26 mouse cellular contexts compared by ENCODE assay signal in the genomic region with DNA sequence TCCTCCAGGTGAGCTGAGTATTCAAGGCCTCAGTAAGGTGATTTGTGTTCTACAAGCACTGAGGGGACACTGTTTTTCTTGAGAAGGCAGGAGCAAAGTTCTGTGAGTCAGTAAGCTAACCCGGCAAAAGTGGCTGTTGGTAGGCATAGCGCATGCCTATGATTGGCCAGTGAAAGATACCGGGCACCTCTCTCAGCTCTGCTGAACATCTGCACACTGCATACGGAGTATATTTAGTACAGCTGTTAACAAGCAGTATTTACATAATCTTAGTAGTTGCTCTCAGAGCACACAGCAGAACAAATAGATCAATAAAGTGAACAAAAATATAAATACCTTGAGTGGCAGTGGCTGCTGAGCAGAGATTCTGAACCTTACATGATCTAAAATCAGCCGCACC. TPM values are rescaled to one million over a fixed set of nuclear protein-coding genes. Genes with fewer than 3 reads are reported as not detected.
DNase-seq lines count a peak whose midpoint lies in the region; ATAC-seq and TF ChIP-seq lines count a peak whose summit lies in the region.
"Had no signal": no experiment of that assay in that cellular context is flagged by ENCODE, and none has a peak within 500 bp of the region (broad histone marks: within the 10 kb centered on the region; RNA-seq: fewer than 3 reads in every experiment).

No protein-coding gene starts in this region.

- no peaks in the 10 kb centered on the region for H3K27me3 ChIP-seq in forebrain, postnatal 0 days (ENCODE audit: insufficient read depth, low read length)
- H3K27me3 ChIP-seq in forebrain, embryonic 13.5 days = no peaks in the 10 kb centered on the region
- H3K27me3 ChIP-seq in midbrain, embryonic 11.5 days (ENCODE audit: control insufficient read depth, insufficient read depth, low read length) = no peaks in the 10 kb centered on the region
- H3K27me3 ChIP-seq in midbrain, postnatal 0 days (ENCODE audit: insufficient read depth, low read length) = no peaks in the 10 kb centered on the region
- H3K27me3 ChIP-seq: embryonic facial prominence, embryonic 13.5 days; embryonic facial prominence, embryonic 15.5 days; forebrain, embryonic 12.5 days; forebrain, embryonic 15.5 days had no signal

- no peak overlapping the region for H3K27ac ChIP-seq in forebrain, postnatal 0 days (ENCODE audit: low read depth, low read length)
- H3K27ac ChIP-seq in forebrain, embryonic 13.5 days = no peak overlapping the region
- no peak overlapping the region for H3K27ac ChIP-seq in midbrain, embryonic 11.5 days (ENCODE audit: low read depth, low read length)
- H3K27ac ChIP-seq in midbrain, postnatal 0 days (ENCODE audit: low read depth, low read length) = no peak overlapping the region
- H3K27ac ChIP-seq: embryonic facial prominence, embryonic 13.5 days; embryonic facial prominence, embryonic 15.5 days; forebrain, embryonic 10.5 days; forebrain, embryonic 12.5 days; forebrain, embryonic 15.5 days had no signal

- no peaks in the 10 kb centered on the region for H3K4me1 ChIP-seq in forebrain, postnatal 0 days (ENCODE audit: insufficient read depth)
- H3K4me1 ChIP-seq in forebrain, embryonic 13.5 days = no peaks in the 10 kb centered on the region
- no peaks in the 10 kb centered on the region for H3K4me1 ChIP-seq in midbrain, embryonic 11.5 days (ENCODE audit: control insufficient read depth, insufficient read depth, low read length)
- no peaks in the 10 kb centered on the region for H3K4me1 ChIP-seq in midbrain, postnatal 0 days (ENCODE audit: insufficient read depth, low read length)
- H3K4me1 ChIP-seq: embryonic facial prominence, embryonic 13.5 days; embryonic facial prominence, embryonic 15.5 days; forebrain, embryonic 10.5 days; forebrain, embryonic 12.5 days; forebrain, embryonic 15.5 days had no signal

- H3K4me3 ChIP-seq in forebrain, postnatal 0 days (ENCODE audit: low read depth, low read length) = no peak overlapping the region
- no peak overlapping the region for H3K4me3 ChIP-seq in forebrain, embryonic 13.5 days
- H3K4me3 ChIP-seq in midbrain, embryonic 11.5 days (ENCODE audit: low read depth, low read length) = no peak overlapping the region
- no peak overlapping the region for H3K4me3 ChIP-seq in midbrain, postnatal 0 days (ENCODE audit: low read depth, low read length)
- H3K4me3 ChIP-seq: embryonic facial prominence, embryonic 13.5 days; embryonic facial prominence, embryonic 15.5 days; erythroblast, embryonic 14.5 days; forebrain, embryonic 10.5 days; forebrain, embryonic 12.5 days; forebrain, embryonic 15.5 days had no signal

- no peak overlapping the region for H3K9ac ChIP-seq in forebrain, postnatal 0 days
- no peak overlapping the region for H3K9ac ChIP-seq in forebrain, embryonic 13.5 days
- H3K9ac ChIP-seq in midbrain, embryonic 11.5 days (ENCODE audit: low read length) = no peak overlapping the region
- no peak overlapping the region for H3K9ac ChIP-seq in midbrain, postnatal 0 days (replicated peaks; ENCODE audit: low read length, poor library complexity, severe bottlenecking)
- H3K9ac ChIP-seq: embryonic facial prominence, embryonic 13.5 days; embryonic facial prominence, embryonic 15.5 days; forebrain, embryonic 12.5 days; forebrain, embryonic 15.5 days had no signal

- no peak for DNase-seq in forebrain, postnatal 0 days
- DNase-seq in midbrain, embryonic 11.5 days (ENCODE audit: low spot score, missing footprints) = peak; percentile 69
- DNase-seq in midbrain, postnatal 0 days (ENCODE audit: low spot score) = no peak
- peak; percentile 82 for DNase-seq in A20 (ENCODE audit: low read depth, low spot score)
- DNase-seq in layer of hippocampus, adult 8-10 months (ENCODE audit: low spot score in 2 of 2) = no peak
- DNase-seq: adrenal gland, adult 2 months; adrenal gland, postnatal 10 days; adrenal gland, postnatal 25 days; cerebellum, adult 11-12 months; cerebellum, adult 2 months; cerebellum, adult 9-10 months; cerebellum, postnatal 10 days; cerebellum, postnatal 25 days had no signal

- no peak for TF ChIP-seq CTCF in forebrain, postnatal 0 days (IDR thresholded peaks at IDR 0.05; ENCODE audit: low read depth)
- no peak for TF ChIP-seq CTCF in midbrain, postnatal 0 days (IDR thresholded peaks at IDR 0.05)

- peak; percentile 21; the same call in 1 of the 2 replicates for ATAC-seq in forebrain, postnatal 0 days
- no peak for ATAC-seq in forebrain, embryonic 13.5 days
- ATAC-seq in midbrain, embryonic 11.5 days (ENCODE audit: low FRiP score) = no peak
- ATAC-seq in midbrain, postnatal 0 days (ENCODE audit: low FRiP score) = no peak
- ATAC-seq: forebrain, embryonic 15.5 days had no signal

- peaks cover 38% of the 10 kb centered on the region for H3K36me3 ChIP-seq in forebrain, postnatal 0 days (ENCODE audit: insufficient read depth)
- peaks cover 56% of the 10 kb centered on the region for H3K36me3 ChIP-seq in forebrain, embryonic 13.5 days (ENCODE audit: poor library complexity, severe bottlenecking)
- peaks cover 7% of the 10 kb centered on the region for H3K36me3 ChIP-seq in midbrain, embryonic 11.5 days (ENCODE audit: control insufficient read depth, insufficient read depth, low read length)
- H3K36me3 ChIP-seq in midbrain, postnatal 0 days (ENCODE audit: insufficient read depth, low read length) = peaks cover 20% of the 10 kb centered on the region

- WGBS in forebrain, postnatal 0 days = 93% methylated on average over 5 of the region's 5 CpGs
- 92% methylated on average over 5 of the region's 5 CpGs for WGBS in forebrain, embryonic 13.5 days
- WGBS in midbrain, embryonic 11.5 days = 96% methylated on average over 5 of the region's 5 CpGs
- 94% methylated on average over 5 of the region's 5 CpGs for WGBS in midbrain, postnatal 0 days

- no peak overlapping the region for H3K4me2 ChIP-seq in forebrain, postnatal 0 days (ENCODE audit: low read depth)
- no peak overlapping the region for H3K4me2 ChIP-seq in forebrain, embryonic 13.5 days
- no peak overlapping the region for H3K4me2 ChIP-seq in midbrain, embryonic 11.5 days
- no peak overlapping the region for H3K4me2 ChIP-seq in midbrain, postnatal 0 days (ENCODE audit: low read depth, low read length, poor library complexity, severe bottlenecking)
- H3K4me2 ChIP-seq: embryonic facial prominence, embryonic 13.5 days; embryonic facial prominence, embryonic 15.5 days; forebrain, embryonic 12.5 days; forebrain, embryonic 15.5 days had no signal

- no peaks in the 10 kb centered on the region for H3K9me3 ChIP-seq in forebrain, postnatal 0 days (ENCODE audit: low read length)
- no peaks in the 10 kb centered on the region for H3K9me3 ChIP-seq in forebrain, embryonic 13.5 days (replicated peaks)
- H3K9me3 ChIP-seq in midbrain, embryonic 11.5 days (ENCODE audit: control insufficient read depth, low read length) = no peaks in the 10 kb centered on the region
- H3K9me3 ChIP-seq in midbrain, postnatal 0 days (ENCODE audit: low read length) = no peaks in the 10 kb centered on the region
- H3K9me3 ChIP-seq: embryonic facial prominence, embryonic 13.5 days; embryonic facial prominence, embryonic 15.5 days; forebrain, embryonic 10.5 days; forebrain, embryonic 12.5 days; forebrain, embryonic 15.5 days had no signal

RNA-seq across cellular contexts. Expression of a gene that starts 41.1 kb away (rescaled TPM):
- 0.15 TPM in 1 of 2 replicates, not detected in the other for total RNA-seq in forebrain, postnatal 0 days (2014; rRNA removed)
- polyA plus RNA-seq in forebrain, postnatal 0 days (2015; fragmentation: Nextera tagmentation; extraction: Ambion mirVana) = not detected in 2 replicates
- not detected in 2 replicates for polyA plus RNA-seq in forebrain, embryonic 13.5 days (2015; fragmentation: Nextera tagmentation; extraction: Ambion mirVana)
- polyA plus RNA-seq in midbrain, embryonic 11.5 days (2014; fragmentation: Nextera tagmentation; extraction: Ambion mirVana) = 0.10 TPM in 1 of 2 replicates, not detected in the other
- total RNA-seq in midbrain, postnatal 0 days (2014; rRNA removed) = 0.60 TPM in 1 of 2 replicates, not detected in the other
- not detected in 2 replicates for polyA plus RNA-seq in midbrain, postnatal 0 days (2015; fragmentation: Nextera tagmentation; extraction: Ambion mirVana)
- total RNA-seq in layer of hippocampus, adult 8-10 months (2022) = not detected
- total RNA-seq: adrenal gland, adult 2 months; adrenal gland, postnatal 10 days; adrenal gland, postnatal 25 days; adrenal gland, postnatal 4 days; MEL had no signal
- polyA plus RNA-seq: adrenal gland, adult 2 months; brain, embryonic 14.5 days; C2C12; cerebellum, adult 2 months; cortical plate, adult 2 months; embryonic facial prominence, embryonic 11.5 days; embryonic facial prominence, embryonic 13.5 days; embryonic facial prominence, embryonic 15.5 days; erythroblast, embryonic 14.5 days; forebrain, embryonic 10.5 days; forebrain, embryonic 12.5 days; forebrain, embryonic 15.5 days had no signal

Comparison
In these comparisons a context has a peak if more than half of its experiments do, and no peak if none do; other contexts are left out.
1. DNase-seq: peak in midbrain, embryonic 11.5 days (single experiment) and A20 (single experiment); none in forebrain, postnatal 0 days (single experiment), midbrain, postnatal 0 days (single experiment) and layer of hippocampus, adult 8-10 months (0 of 2).